Mouse (Mus musculus): ENCODE results near the gene Phlda1.

DNA sequence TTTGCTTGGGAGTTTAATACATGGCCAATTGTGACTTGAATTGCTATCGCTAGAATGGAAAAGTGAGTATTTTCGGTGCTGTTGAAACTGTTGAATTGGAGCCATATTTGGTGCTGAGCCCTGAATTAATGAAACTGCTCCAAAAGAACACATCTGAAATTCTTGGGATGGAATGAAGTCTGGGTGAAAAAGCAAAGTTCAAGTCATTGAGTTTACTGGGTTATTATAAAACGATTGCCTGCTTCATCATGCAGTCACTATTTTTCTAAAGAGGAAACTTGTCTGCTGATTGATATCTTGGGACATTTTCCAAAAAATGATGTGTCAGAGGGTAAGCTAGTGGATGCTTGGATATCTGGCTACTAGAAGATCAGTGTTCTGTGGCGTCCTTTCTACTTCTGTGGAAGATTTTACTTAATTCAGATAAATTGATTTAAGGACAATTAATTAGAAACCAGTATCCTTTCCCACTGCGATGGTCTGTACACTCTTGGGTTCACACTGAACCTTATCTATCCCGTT, 29.0 kb upstream of the Phlda1 start:
- TF ChIP-seq GATA1 (IDR thresholded peaks at IDR 0.05; ENCODE audit: borderline replicate concordance, low read length) (no peak), FLI1 (IDR thresholded peaks at IDR 0.05; ENCODE audit: low read length) (no peak)
